Mouse (Mus musculus) hindbrain, embryonic 11.5 days (tissue): ENCODE data around the gene Il1rl2. TPM values are rescaled to one million over a fixed set of nuclear protein-coding genes. Genes with fewer than 3 reads are reported as not detected.

Source experiments
- ATAC-seq: fragments of 200-750 bp; cut with Nextera tagmentation; 2 replicates; pipeline ENCODE4 v1.8.0; 2017; ENCODE audit warnings: mild to moderate bottlenecking, moderate TSS enrichment, moderate library complexity; ENCODE audit not compliant: low FRiP score
- DNase-seq: peaks from one replicate; pipeline ENCODE4 v3.0.0-alpha.2; 2015; ENCODE audit warnings: low spot score
- H3K27ac ChIP-seq: fragments of 300-500 bp; sonication (generic); 2 replicates; pipeline ENCODE4 v1.5.1; 2014; ENCODE audit warnings: mild to moderate bottlenecking, low read depth, low read length
- H3K27me3 ChIP-seq: fragments of 300-500 bp; sonication (generic); 2 replicates; pipeline ENCODE4 v1.6.1; 2014; ENCODE audit warnings: mild to moderate bottlenecking, low read length, moderate library complexity, mixed read lengths; ENCODE audit not compliant: control insufficient read depth, insufficient read depth
- H3K36me3 ChIP-seq: fragments of 300-500 bp; sonication (generic); 2 replicates; pipeline ENCODE4 v1.6.1; 2014; ENCODE audit warnings: mild to moderate bottlenecking, low read length, moderate library complexity, mixed read lengths; ENCODE audit not compliant: control insufficient read depth, insufficient read depth
- H3K4me1 ChIP-seq: fragments of 300-500 bp; sonication (generic); replicated peaks from 2 replicates; pipeline ENCODE4 v1.6.1; 2014; ENCODE audit warnings: low read length, mixed read lengths; ENCODE audit not compliant: control insufficient read depth, insufficient read depth
- H3K4me2 ChIP-seq: fragments of 300-500 bp; sonication (generic); replicated peaks from 2 replicates; pipeline ENCODE4 v1.6.1; 2014; ENCODE audit warnings: mild to moderate bottlenecking, low read depth, low read length
- H3K4me3 ChIP-seq: fragments of 300-500 bp; sonication (generic); 2 replicates; pipeline ENCODE4 v1.5.1; 2014; ENCODE audit warnings: low read depth, low read length
- H3K9ac ChIP-seq: fragments of 300-500 bp; sonication (generic); 2 replicates; pipeline ENCODE4 v1.6.1; 2014; ENCODE audit warnings: low read depth, low read length
- H3K9me3 ChIP-seq: fragments of 300-500 bp; sonication (generic); 2 replicates; pipeline ENCODE4 v1.6.1; 2016; ENCODE audit warnings: low read length; ENCODE audit not compliant: control insufficient read depth
- WGBS: fragments of 180-500 bp; shearing (Covaris S2); extraction: QIAGEN DNeasy Blood & Tissue Kit; methylation state at CpG from one replicate; pipeline ENCODE4 v1.1.7; 2014; 5-methylcytosine and 5-hydroxymethylcytosine counted together
- polyA plus RNA-seq: library from polyadenylated mRNA; unstranded; fragments of >200 nt; fragmentation: Nextera tagmentation; extraction: Ambion mirVana; gene quantifications from 2 replicates; pipeline ENCODE4 v1.2.1, GENCODE M21; 2014

Gene Il1rl2
- polyA plus RNA-seq, 1 experiment from 2014 or later, result 1.2 TPM

GRCm38 (mm10) chr1:40358351-40358750, 33.9 kb downstream of the Il1rl2 start:
- H3K36me3 ChIP-seq, result no peaks in the 10 kb centered on the region
- H3K9me3 ChIP-seq, result no peaks in the 10 kb centered on the region
- ATAC-seq (no peak), DNase-seq (no peak)
- no peak overlapping the region for H3K9ac ChIP-seq
- no peak overlapping the region for H3K4me3 ChIP-seq
- H3K4me1 ChIP-seq, result no peaks in the 10 kb centered on the region
- H3K27ac ChIP-seq, result no peak overlapping the region
- no peaks in the 10 kb centered on the region for H3K27me3 ChIP-seq
- WGBS, result 76% methylated on average over 2 of the region's 2 CpGs
- no peak overlapping the region for H3K4me2 ChIP-seq

GRCm38 (mm10) chr1:40358771-40359181, 34.4 kb downstream of the Il1rl2 start:
- Histone ChIP-seq H3K27ac (no peak overlapping the region), H3K4me3 (no peak overlapping the region), H3K9ac (no peak overlapping the region), H3K36me3 (no peaks in the 10 kb centered on the region), H3K4me1 (no peaks in the 10 kb centered on the region), H3K4me2 (no peak overlapping the region), H3K9me3 (no peaks in the 10 kb centered on the region), H3K27me3 (no peaks in the 10 kb centered on the region)
- WGBS, result 67% methylated on average over 4 of the region's 4 CpGs
- DNase-seq, result no peak
- no peak for ATAC-seq

- H3K36me3 ChIP-seq, result no peaks in the 10 kb centered on the region
- no peak for ATAC-seq
- no peaks in the 10 kb centered on the region for H3K27me3 ChIP-seq
- H3K4me1 ChIP-seq, result no peaks in the 10 kb centered on the region
- DNase-seq, result no peak
- no peak overlapping the region for H3K27ac ChIP-seq
- no peak overlapping the region for H3K4me2 ChIP-seq
- 70% methylated on average over 2 of the region's 2 CpGs for WGBS
- no peak overlapping the region for H3K9ac ChIP-seq
- no peak overlapping the region for H3K4me3 ChIP-seq
- no peaks in the 10 kb centered on the region for H3K9me3 ChIP-seq
Measured at GRCm38 (mm10) chr1:40359731-40360130, 35.3 kb downstream of the Il1rl2 start.

- DNase-seq (no peak), ATAC-seq (no peak)
- H3K4me3 ChIP-seq, result no peak overlapping the region
- H3K9me3 ChIP-seq, result no peaks in the 10 kb centered on the region
- H3K27me3 ChIP-seq, result no peaks in the 10 kb centered on the region
- H3K9ac ChIP-seq, result no peak overlapping the region
- no peaks in the 10 kb centered on the region for H3K36me3 ChIP-seq
- WGBS, result 81% methylated on average over 7 of the region's 7 CpGs
- no peak overlapping the region for H3K27ac ChIP-seq
- no peaks in the 10 kb centered on the region for H3K4me1 ChIP-seq
- H3K4me2 ChIP-seq, result no peak overlapping the region
Measured at GRCm38 (mm10) chr1:40360969-40361368, 36.6 kb downstream of the Il1rl2 start.

GRCm38 (mm10) chr1:40361596-40361995, 37.2 kb downstream of the Il1rl2 start:
- Histone ChIP-seq H3K27ac (no peak overlapping the region), H3K36me3 (no peaks in the 10 kb centered on the region), H3K9ac (no peak overlapping the region), H3K4me2 (no peak overlapping the region), H3K4me3 (no peak overlapping the region), H3K9me3 (no peaks in the 10 kb centered on the region), H3K27me3 (no peaks in the 10 kb centered on the region), H3K4me1 (no peaks in the 10 kb centered on the region)
- whole genome bisulfite sequencing, result 48% methylated on average over 1 of the region's 1 CpGs
- DNase-seq (no peak), ATAC-seq (no peak)

GRCm38 (mm10) chr1:40362784-40363183, 38.4 kb downstream of the Il1rl2 start:
- DNase-seq, result no peak
- Histone ChIP-seq H3K36me3 (no peaks in the 10 kb centered on the region), H3K9me3 (no peaks in the 10 kb centered on the region), H3K4me1 (no peaks in the 10 kb centered on the region), H3K4me2 (no peak overlapping the region), H3K27me3 (no peaks in the 10 kb centered on the region), H3K4me3 (no peak overlapping the region), H3K27ac (no peak overlapping the region), H3K9ac (no peak overlapping the region)
- no peak for ATAC-seq
- 77% methylated on average over 11 of the region's 11 CpGs for WGBS

- Histone ChIP-seq H3K9ac (no peak overlapping the region), H3K4me2 (no peak overlapping the region), H3K27me3 (no peaks in the 10 kb centered on the region), H3K4me3 (no peak overlapping the region), H3K36me3 (no peaks in the 10 kb centered on the region), H3K4me1 (no peaks in the 10 kb centered on the region), H3K9me3 (no peaks in the 10 kb centered on the region), H3K27ac (no peak overlapping the region)
- ATAC-seq, result no peak
- no peak for DNase-seq
- 87% methylated on average over 3 of the region's 3 CpGs for WGBS
Measured at GRCm38 (mm10) chr1:40372951-40373350, 48.5 kb downstream of the Il1rl2 start.

- H3K9me3 ChIP-seq, result no peaks in the 10 kb centered on the region
- DNase-seq, result no peak
- 83% methylated on average over 4 of the region's 4 CpGs for WGBS
- ATAC-seq, result no peak
- no peaks in the 10 kb centered on the region for H3K27me3 ChIP-seq
- H3K9ac ChIP-seq, result no peak overlapping the region
- H3K4me3 ChIP-seq, result no peak overlapping the region
- no peaks in the 10 kb centered on the region for H3K36me3 ChIP-seq
- no peaks in the 10 kb centered on the region for H3K4me1 ChIP-seq
- no peak overlapping the region for H3K4me2 ChIP-seq
- H3K27ac ChIP-seq, result no peak overlapping the region
Measured at GRCm38 (mm10) chr1:40375148-40375547, 50.7 kb downstream of the Il1rl2 start.

GRCm38 (mm10) chr1:40376745-40377144, 52.3 kb downstream of the Il1rl2 start:
- no peaks in the 10 kb centered on the region for H3K36me3 ChIP-seq
- H3K27me3 ChIP-seq, result no peaks in the 10 kb centered on the region
- no peaks in the 10 kb centered on the region for H3K4me1 ChIP-seq
- no peak overlapping the region for H3K27ac ChIP-seq
- 62% methylated on average over 7 of the region's 7 CpGs for WGBS
- DNase-seq, result peak; percentile 18
- ATAC-seq, result no peak
- no peak overlapping the region for H3K4me2 ChIP-seq
- H3K9me3 ChIP-seq, result no peaks in the 10 kb centered on the region
- no peak overlapping the region for H3K9ac ChIP-seq
- no peak overlapping the region for H3K4me3 ChIP-seq
